Mouse (Mus musculus) cerebellum, adult 9-10 months (tissue): ENCODE data around the gene Cnep1r1.

Source experiments
- DNase-seq: peaks from one replicate; pipeline ENCODE4 v3.0.0; 2022

Gene Cnep1r1

DNA sequence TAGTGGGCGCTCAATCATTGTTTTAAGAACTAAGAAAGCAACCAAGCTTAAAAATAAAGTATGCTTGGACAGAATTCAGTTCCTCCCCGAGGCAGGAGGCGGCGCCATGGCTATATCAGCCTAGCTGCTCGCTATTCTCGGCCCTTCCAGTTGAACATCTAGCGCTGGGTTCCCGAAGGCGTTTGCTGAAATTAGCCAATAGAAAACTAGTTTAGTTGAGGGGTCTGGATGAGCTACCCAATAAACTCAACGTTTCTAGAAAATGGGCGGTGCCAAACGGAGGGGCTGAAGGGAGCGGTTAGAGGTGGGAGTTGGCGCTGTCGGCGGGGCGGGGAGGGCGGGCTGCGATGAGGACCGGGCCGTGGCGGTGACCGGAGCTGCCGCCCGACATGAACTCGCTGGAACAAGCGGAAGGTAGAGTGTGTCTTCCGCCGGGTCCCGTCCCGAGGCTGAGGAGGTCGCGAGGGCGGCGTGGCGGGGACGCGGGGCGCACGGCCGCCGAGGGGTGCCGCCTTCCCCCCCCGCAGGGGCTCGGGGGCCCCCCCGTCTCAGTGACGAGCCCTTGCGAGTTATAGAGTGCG, at the start of gene Cnep1r1:
Gene Cnep1r1 (plus strand): TSS at position 314 of the 581 bp plus-strand sequence.
- peak; percentile 99 for DNase-seq

DNA sequence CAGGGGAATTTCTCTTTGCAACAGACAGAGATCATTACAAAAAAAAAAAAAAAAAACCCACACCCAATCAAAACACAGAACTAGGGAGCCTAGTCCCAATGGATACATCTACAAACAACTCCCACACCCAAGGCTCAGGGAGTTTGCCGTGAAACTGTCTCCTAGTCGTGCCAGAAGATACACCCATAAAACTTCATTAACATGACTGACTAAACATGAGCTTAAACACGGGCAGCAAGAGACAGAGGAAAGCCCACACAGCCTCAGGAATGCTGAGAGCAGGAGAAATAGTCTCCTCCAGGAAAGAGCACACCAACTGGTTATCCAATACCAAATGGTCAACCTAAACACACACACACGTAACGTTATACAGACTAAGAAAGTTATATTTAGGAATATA, 36.4 kb upstream of the Cnep1r1 start:
- no peak for DNase-seq

DNA sequence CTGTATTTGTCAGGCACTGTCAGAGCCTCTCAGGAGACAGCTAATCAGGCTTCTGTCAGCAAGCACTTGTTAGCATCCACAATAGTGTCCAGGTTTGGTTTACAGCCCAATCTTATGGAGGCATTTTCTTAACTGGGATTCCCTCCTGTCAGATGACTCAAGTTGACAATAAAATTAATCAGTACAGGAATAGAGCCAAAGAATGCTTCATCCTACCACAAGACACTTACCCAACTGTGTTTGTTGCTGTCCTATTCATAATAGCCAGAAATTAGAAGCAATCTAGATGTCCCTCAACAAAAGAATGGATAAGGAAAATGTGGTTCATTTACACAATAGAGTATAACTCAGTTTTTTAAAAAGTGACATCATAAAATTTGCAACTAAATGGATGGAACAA, 30.6 kb upstream of the Cnep1r1 start:
- no peak for DNase-seq

DNA sequence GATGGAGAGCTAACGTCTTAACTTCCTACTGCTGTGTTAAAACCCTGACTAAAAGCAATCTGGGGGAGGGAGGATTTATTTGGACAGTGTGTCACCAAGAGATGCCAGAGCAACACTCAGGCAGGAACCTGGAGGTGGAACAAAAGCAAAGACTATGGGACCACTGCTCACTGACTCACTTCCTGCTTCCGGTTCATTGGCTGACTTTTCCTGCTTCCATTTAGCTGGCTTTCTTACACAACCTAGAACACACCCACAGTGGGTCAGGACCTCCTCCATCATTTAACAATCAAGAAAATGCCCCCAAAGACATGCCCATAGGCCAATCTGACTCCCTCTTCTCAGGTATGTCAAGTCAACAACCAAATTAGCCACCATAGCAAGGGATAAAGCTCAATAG, 26.9 kb upstream of the Cnep1r1 start:
- no peak for DNase-seq

DNA sequence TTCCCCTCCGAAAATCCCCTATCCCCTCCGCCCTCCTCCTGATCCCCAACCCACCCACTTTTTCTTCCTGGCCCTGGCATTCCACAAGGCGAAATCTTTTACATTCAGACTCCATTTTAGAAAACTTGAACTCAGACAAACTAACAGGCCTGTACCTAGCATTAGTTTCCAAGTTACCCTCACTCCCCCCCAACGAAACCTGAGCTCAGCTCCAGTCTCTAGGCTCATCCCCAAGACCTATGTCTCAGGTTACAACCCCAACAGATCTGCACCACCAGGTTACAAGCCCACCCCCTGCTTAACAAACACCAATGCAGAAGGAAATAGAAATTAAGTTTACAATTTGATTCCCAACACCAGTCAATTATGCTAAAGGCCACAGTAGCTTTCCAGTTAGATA, 25.2 kb upstream of the Cnep1r1 start:
- no peak for DNase-seq

DNA sequence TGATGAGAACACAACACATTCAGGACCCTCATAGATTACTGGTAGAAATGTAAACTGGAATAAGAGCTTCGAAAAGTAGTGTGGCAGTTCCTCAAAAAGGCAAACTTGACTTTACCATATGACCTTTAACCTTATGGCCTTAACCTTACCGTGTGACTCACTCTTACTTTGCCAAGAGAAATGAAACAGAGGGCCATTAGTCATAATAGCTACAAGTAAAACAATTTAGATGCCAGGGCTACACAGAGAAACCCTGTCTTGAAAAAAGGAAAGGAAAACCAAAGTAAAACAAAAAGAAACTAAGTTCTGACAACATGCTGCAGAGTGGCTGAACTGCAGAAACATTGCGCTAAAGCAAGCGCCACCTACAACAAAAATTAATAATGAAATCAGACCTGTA, 19.7 kb upstream of the Cnep1r1 start:
- DNase-seq, result no peak

DNA sequence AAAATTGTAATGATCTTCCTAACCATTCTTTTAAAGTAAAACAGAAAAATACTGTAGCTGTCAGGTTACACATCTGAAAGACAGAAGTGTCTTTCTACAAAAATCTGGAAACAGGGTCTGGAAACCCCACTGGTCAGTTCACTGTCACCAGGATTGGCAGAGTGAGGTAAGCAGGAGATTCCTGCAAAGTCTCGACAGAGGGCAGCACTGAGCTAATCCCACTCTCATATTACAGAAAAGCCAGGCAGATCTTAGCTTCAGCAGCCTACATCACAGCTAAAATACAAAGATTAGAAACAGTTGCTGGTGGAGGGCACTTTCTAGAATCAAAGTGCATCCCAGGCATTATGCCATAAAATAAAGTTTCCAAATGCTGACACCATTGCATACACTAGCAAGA, 19.0 kb upstream of the Cnep1r1 start:
- peak; percentile 43 for DNase-seq

DNA sequence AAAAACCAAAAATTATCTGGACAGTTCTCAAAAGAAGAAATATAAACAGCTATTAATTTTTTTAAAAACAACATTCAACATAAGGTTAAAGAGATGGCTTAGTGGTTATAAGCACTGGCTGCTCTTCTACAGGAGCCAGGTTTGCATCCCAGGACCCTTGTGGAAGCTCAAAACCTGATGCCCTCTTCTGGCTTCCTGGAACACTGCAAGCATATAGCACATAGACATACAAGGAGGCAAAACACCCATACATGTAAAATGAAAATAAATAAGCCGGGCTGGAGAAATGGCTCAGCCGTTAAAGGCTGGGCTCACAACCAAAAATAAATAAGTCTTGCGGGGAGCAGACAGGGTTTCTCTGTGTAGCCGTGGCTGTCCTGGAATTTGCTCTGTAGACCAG, 9.3 kb upstream of the Cnep1r1 start:
- no peak for DNase-seq

DNA sequence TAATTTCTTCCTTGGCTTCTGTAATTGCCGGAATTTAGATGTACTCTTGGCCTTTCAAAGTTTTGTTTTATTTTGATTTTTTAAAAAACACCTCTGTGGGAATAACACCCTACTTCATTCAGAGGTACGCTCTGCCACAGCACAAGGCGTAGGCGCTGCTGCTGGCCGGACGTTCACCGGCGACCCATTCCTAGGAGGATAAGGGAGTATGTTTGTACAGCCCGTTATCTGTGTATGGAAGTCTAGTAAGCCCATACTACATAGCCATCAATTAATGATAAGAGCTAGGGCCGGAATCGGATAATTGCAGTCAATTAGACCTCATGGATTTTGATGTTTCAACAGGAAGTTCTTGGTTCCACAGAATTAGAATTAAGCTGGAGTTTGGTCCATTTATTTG, 507 bp downstream of the Cnep1r1 start:
- no peak for DNase-seq

DNA sequence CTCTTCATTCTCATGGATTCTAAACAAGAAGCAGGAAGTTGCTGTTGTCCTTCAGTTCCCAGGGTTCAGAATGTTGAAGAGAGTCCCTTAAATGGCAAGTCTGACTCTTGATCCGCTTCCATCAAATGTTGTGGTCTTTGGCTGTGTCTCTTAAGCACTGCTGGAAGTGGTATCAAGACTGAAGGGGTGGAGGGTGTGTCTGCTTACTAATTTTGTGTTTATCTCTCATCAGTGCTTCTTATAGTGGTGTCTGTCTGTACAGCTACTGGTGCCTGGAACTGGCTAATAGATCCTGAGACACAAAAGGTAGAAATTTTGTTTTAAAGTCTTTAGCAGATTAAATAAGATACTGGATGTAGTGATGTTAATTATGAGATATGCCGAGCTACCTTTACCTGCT, 6.3 kb downstream of the Cnep1r1 start:
- DNase-seq, result no peak

DNA sequence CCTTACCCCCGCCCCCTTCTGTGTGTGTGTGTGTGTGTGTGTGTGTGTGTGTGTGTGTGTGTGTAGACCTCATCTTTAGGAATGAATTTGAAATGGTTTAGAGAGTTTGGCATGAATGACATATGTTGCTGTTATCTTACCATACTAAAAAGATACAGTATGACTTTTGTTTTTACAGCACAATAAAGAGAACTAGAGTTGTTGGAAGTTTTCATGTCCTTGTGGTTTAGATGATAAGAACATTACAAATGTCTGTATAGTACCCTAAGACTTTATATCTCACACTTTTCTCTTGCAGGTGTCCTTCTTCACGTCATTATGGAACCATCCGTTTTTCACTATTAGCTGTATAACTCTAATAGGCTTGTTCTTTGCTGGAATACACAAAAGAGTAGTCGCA, 10.8 kb downstream of the Cnep1r1 start:
- no peak for DNase-seq

DNA sequence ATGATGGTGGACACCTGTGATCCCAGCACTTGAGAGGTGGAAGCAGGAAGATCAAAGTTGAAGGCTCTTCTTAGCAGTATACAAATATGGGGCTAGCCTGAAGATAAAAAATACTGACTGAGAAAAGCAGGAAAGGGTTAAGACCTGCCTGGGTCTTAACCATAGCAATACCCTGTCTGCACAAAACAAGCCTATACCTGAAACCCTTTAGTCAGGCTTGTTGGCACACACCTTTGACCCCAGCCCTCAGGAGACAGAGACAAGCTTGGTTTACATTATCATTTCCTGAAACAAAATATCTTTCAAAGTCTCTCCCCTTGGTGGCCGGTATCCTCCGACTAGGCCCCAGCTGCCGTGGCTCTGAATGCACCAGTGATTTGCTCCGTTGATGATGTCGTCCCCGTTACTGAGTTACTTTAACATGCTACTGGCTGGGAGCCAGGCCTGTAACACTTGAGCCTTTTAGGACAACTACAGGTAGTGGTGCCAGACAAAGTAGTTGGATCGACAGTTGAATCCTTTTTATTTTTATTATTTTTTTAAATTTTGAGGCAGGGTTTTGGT, 12.3 kb downstream of the Cnep1r1 start:
- DNase-seq, result no peak

DNA sequence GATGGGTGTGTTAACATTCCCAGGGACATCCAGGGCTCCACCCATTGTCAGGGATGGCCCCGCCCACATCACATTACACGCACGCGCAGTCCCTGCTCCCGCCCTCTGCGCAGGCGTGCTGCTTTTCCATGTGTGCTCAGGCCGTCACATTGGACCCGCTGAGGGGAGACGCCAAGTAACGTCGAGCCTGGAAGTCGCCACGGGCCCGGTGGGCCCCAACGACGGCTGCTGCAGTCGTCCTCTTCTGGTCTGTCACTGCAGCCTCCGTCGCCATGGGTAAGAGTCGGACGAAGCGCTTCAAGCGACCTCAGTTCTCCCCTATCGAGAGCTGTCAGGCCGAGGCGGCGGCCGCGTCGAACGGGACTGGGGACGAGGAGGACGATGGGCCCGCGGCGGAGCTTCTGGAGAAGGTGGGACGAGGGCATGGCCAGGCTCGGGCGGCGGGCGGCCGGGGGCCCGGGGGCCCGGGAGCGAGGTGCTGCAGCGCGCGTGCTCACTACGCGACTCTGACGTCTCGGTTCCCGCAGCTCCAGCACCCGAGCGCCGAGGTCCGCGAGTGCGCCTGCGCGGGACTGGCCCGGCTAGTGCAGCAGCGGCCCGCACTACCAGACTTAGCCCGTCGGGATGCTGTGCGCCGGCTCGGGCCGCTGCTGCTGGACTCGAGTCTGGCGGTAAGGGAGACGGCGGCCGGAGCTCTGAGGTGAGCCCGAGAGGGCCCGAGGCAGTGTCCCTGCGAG, 19.3 kb downstream of the Cnep1r1 start, which contains the start of gene Heatr3:
Gene Heatr3 (plus strand): TSS at position 108 of the 737 bp plus-strand sequence.
- DNase-seq, result peak; percentile 97

DNA sequence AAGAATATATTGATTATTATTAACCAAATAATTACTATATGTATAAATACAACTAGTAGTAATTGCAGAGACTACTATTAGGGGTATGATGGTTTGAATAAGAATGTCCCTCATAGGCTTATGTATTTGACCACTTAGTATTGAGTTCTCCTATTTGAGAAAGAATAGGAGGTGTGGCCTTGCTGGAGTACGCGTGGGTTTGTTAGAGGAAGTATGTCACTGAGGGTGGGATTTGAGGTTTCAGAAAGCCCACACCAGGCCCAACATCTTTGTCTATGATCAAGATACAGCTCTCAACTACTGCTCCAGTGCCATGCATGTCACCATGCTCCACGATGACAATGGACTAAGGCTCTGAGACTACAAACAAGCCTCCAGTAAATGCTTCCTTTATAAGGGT, 20.7 kb downstream of the Cnep1r1 start:
- no peak for DNase-seq

DNA sequence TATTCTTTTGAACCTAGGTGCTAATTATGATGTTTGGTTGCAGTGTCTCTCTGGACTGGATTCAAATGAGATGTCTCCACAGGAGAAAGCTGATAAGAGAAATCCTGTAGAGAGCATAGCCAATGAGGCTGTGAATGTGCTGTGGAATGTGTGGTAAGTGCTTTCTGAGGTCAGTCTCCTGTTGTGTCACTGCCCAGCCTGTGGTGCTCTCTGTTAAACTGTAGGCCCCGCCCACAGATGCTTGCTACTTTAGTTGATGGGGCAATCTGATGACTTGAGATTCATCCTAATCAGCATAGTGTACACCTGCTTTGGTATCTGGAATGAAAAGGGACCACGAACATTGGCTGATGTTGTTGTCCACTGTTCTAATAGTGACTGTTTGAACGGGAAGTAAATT, 23.1 kb downstream of the Cnep1r1 start:
- DNase-seq, result no peak

DNA sequence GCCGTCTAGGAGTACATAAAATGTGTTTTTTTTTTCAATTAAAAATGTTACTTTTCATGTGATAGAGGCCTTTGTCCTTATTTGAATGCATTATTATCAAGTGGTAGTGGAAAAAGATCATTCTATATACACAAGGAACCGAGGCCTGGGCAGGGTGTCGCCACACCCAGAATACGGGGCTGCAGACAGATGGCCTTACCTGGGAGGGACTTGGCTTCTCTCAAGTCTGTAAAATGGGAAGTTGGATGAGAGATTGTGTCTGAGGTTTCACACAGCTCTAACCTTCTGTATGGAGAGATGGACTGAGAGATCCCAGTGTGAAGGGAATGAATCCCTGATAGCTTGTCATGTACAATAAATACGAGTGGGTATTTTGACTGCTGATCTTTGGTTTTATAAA, 25.5 kb downstream of the Cnep1r1 start:
- no peak for DNase-seq

DNA sequence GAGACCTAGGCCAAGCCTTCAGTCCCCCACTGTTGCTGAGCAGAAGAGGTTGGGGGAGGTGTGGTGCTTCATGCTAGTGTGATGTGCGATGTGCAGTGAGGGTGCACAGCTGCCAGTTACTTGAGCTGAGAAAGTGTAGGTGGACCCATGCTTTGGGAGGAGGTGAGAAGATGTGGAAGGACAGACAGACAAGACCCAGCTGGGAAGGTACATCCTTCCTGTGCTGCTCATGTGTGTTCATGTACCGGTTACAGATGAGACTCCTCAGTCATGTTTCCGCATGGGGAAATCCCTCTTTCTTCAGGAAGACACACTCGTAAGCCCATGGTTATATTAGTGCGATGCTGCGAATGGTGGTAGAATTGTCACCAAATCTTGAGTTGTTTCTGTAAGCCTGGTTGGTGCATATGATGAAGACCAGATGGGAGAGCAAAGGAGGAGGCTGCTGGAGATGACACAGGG, 32.4 kb downstream of the Cnep1r1 start:
- no peak for DNase-seq

DNA sequence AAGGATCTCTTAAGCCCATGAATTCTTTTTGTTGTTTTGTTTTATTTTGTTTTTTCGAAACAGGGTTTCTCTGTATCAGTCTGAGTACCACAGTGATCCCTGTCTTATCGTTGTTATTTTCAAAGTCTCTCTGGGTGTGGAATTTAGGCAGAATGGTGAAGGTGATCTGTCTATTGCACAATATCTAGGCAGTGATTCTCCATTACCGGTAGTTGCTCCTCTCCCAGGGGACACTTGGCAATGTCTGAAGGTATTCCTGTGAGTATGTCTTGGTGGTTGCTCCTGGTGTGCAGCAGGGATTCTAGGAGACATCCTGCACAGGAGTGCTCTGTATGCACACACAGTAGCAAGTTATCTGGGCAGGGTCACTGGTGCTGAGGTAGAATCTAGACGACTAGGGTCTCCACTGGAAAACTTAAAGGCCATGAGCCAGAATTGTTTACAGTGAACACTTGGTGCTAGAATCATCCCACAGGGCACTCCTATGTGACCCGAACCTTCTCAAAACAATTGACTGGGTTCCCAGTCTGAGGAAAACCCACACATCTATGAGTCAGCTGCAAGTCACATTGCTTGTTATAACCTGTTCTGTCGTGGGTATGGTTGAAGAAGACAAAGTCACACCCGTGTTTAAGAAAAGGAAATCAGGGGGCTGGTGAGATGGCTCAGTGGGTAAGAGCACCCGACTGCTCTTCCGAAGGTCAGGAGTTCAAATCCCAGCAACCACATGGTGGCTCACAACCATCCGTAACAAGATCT, 41.8 kb downstream of the Cnep1r1 start:
- DNase-seq, result no peak

DNA sequence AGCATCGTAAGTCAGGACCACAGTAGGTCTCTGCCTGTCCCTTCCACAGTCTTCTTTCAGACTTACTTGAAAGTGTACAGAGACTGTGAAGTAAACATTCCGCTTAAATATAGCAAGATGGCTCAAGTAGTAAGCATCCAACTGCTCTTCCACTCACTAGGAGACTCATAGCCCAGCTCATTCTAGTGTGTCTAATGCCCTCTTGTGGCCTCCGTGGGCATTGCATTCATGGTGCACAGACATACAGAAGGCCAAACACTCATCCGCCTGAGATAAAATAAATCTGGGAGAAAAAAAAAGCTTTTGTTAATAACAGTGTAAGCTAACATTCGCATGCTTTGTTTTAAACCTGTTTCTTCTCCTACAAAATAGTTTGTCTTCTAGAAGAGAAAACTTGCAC, 42.9 kb downstream of the Cnep1r1 start:
- peak; percentile 48 for DNase-seq

DNA sequence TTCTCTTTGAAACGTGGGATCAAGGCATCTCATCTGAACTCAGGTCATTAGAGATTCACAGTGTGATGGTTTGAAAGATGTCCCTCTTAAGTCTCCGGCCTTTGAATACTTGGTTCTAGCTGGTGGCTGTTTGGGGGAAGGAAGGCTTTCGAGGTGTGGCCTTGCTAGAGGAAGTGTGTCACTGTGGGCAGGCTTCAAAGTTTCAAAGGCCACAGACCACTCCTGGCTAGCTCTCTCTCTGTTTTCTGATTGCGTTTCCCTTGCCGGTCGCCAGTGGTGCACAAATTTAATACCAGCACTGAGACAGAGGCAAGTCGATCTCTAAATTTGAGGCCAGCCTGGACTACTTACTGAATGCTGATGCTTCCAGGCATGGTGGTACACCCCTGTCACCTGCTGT, 56.7 kb downstream of the Cnep1r1 start:
- no peak for DNase-seq

DNA sequence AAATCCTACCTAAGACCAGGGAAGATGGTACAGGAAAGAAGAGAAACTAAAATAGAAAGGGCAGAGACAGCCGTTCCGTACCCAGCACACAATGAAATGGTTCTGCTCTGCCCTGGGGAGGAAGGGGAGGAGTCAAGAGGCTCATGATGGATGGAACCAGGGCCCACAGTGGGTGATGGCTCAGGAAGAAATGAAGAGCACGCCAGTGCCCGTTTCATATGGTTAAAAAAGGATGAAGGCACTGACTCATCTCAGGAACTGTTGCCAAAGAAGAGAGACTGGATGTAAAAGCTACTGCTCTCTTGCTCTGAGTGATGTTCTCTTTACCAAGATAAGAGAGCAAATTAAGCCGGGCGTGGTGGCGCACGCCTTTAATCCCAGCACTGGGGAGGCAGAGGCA, 58.7 kb downstream of the Cnep1r1 start:
- DNase-seq, result no peak

DNA sequence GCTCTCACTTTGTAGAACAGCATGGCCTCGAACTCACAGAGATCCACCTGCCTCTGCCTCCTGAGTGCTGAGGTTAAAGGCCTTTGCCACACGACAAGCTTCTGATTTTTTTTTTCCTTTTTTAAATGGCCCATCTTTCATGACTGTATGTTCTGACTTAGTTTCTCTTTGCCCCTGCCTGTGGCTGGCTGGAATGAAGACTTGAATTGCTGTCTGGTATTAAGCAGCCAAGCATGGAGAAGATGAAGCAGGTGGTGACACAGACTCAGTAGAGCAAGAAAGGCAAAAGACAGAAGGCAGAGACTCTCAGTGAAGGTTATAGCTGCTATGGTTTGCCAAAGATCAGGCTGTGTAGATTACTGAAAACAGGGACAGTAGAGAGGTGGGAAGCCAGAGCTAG, 64.6 kb downstream of the Cnep1r1 start:
- DNase-seq, result no peak
